Mouse (Mus musculus) G1E (cell line): ENCODE measurements around the gene Ipo13.

Source experiments
- CTCF ChIP-seq: IDR thresholded peaks from 2 replicates; pipeline ENCODE4 v1.5.1; 2012; ENCODE audit warnings: low read depth, low read length, inconsistent platforms, mixed read lengths
- GATA1 ChIP-seq: IDR thresholded peaks from 2 replicates; pipeline ENCODE4 v1.6.1; 2012; ENCODE audit warnings: borderline replicate concordance, low read length, inconsistent platforms, mixed read lengths
- GATA2 ChIP-seq: IDR thresholded peaks from 2 replicates; pipeline ENCODE4 v1.6.1; 2012; ENCODE audit warnings: low read depth, low read length, inconsistent platforms, borderline replicate concordance
- POLR2AphosphoS5 ChIP-seq: IDR thresholded peaks from 2 replicates; pipeline ENCODE4 v1.6.1; 2012; ENCODE audit warnings: low read depth, low read length, inconsistent platforms; ENCODE audit not compliant: insufficient replicate concordance
- TAL1 ChIP-seq: conservative IDR thresholded peaks from 2 replicates; pipeline ENCODE4 v1.6.1; 2012; ENCODE audit warnings: low read depth, low read length, inconsistent platforms, mixed read lengths

DNA sequence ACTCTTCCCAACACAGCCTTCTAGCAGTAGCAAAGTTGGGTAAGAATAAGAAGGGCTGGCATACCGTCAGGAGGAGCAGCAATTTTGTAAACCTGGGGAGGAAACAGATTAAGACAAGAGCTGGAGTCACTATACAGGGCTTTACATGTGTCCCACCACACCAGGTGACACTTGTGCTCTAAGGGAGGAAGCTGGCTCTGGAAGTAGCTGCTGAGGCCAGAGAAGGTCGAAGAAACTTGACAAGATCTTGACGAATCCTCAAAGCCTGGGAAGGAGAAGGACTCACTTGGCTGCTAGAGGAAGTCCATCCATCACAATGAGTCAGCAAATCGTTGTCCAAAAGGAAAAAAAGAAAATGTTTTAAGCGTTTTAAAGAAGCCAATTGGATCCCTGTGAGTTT lies 1.6 kb upstream of the Ipo13 start:
- no peak for TF ChIP-seq CTCF
- no peak for TF ChIP-seq GATA1
- no peak for TF ChIP-seq POLR2AphosphoS5
- no peak for TF ChIP-seq TAL1
- no peak for TF ChIP-seq GATA2
